In genomic region chr3:68935498-68935897, GRCm38 (mm10) we compare ENCODE assay signal across 10 mouse cellular contexts.
DNase-seq lines count a peak whose midpoint lies in the region; ATAC-seq and TF ChIP-seq lines count a peak whose summit lies in the region.
"Had no signal": no experiment of that assay in that cellular context is flagged by ENCODE, and none has a peak within 500 bp of the region (broad histone marks: within the 10 kb centered on the region; RNA-seq: fewer than 3 reads in every experiment).

No protein-coding gene starts in this region.

- no peaks in the 10 kb centered on the region for H3K27me3 ChIP-seq in intestine, postnatal 0 days (replicated peaks; ENCODE audit: control insufficient read depth, insufficient read depth, low read length)
- H3K27me3 ChIP-seq in intestine, embryonic 15.5 days (replicated peaks) = no peaks in the 10 kb centered on the region
- H3K27me3 ChIP-seq in heart, embryonic 11.5 days (ENCODE audit: control insufficient read depth, insufficient read depth, low read length) = no peaks in the 10 kb centered on the region
- H3K27me3 ChIP-seq: heart, embryonic 15.5 days; liver, embryonic 13.5 days had no signal

- no peak overlapping the region for H3K9ac ChIP-seq in intestine, postnatal 0 days (ENCODE audit: low read depth, low read length)
- H3K9ac ChIP-seq in intestine, embryonic 15.5 days = no peak overlapping the region
- H3K9ac ChIP-seq in heart, embryonic 11.5 days (ENCODE audit: low read depth, low read length) = no peak overlapping the region
- H3K9ac ChIP-seq: heart, embryonic 15.5 days; liver, embryonic 13.5 days had no signal

- H3K27ac ChIP-seq in intestine, postnatal 0 days (ENCODE audit: low read depth, low read length) = no peak overlapping the region
- H3K27ac ChIP-seq in intestine, embryonic 15.5 days = no peak overlapping the region
- no peak overlapping the region for H3K27ac ChIP-seq in heart, embryonic 11.5 days (ENCODE audit: low read depth, low read length)
- H3K27ac ChIP-seq: heart, embryonic 15.5 days; liver, embryonic 13.5 days had no signal

- H3K4me3 ChIP-seq in intestine, postnatal 0 days (ENCODE audit: low read depth, low read length) = no peak overlapping the region
- H3K4me3 ChIP-seq in intestine, embryonic 15.5 days (replicated peaks) = no peak overlapping the region
- H3K4me3 ChIP-seq in heart, embryonic 11.5 days (ENCODE audit: low read depth, low read length) = no peak overlapping the region
- H3K4me3 ChIP-seq: heart, embryonic 15.5 days; liver, embryonic 13.5 days had no signal

- 100% methylated on average over 1 of the region's 1 CpGs for WGBS in intestine, postnatal 0 days
- 95% methylated on average over 1 of the region's 1 CpGs for WGBS in intestine, embryonic 15.5 days
- WGBS in heart, embryonic 11.5 days (ENCODE audit: insufficient replicate concordance) = 97% methylated on average over 1 of the region's 1 CpGs

- no peaks in the 10 kb centered on the region for H3K9me3 ChIP-seq in intestine, postnatal 0 days (ENCODE audit: control insufficient read depth)
- no peaks in the 10 kb centered on the region for H3K9me3 ChIP-seq in intestine, embryonic 15.5 days
- no peaks in the 10 kb centered on the region for H3K9me3 ChIP-seq in heart, embryonic 11.5 days (replicated peaks; ENCODE audit: control insufficient read depth, low read length)
- H3K9me3 ChIP-seq: heart, embryonic 15.5 days; liver, embryonic 13.5 days had no signal

- peak; percentile 62 for TF ChIP-seq CTCF in intestine, postnatal 0 days (IDR thresholded peaks at IDR 0.05; ENCODE audit: low read depth)

- H3K4me2 ChIP-seq in intestine, postnatal 0 days (replicated peaks; ENCODE audit: low read depth) = no peak overlapping the region
- H3K4me2 ChIP-seq in intestine, embryonic 15.5 days (replicated peaks) = no peak overlapping the region
- H3K4me2 ChIP-seq in heart, embryonic 11.5 days = no peak overlapping the region
- H3K4me2 ChIP-seq: heart, embryonic 15.5 days; liver, embryonic 13.5 days had no signal

- ATAC-seq in intestine, postnatal 0 days = no peak
- ATAC-seq in intestine, embryonic 15.5 days = no peak
- ATAC-seq in megakaryocyte progenitor cell, adult 5-6 weeks (replicated peaks; ENCODE audit: poor library complexity) = peak; percentile 77
- no peak for ATAC-seq in heart, embryonic 11.5 days (replicated peaks; ENCODE audit: insufficient number of reproducible peaks, low FRiP score, low TSS enrichment)

- no peaks in the 10 kb centered on the region for H3K4me1 ChIP-seq in intestine, postnatal 0 days (replicated peaks; ENCODE audit: control insufficient read depth, insufficient read depth, low read length)
- H3K4me1 ChIP-seq in intestine, embryonic 15.5 days (replicated peaks) = no peaks in the 10 kb centered on the region
- no peaks in the 10 kb centered on the region for H3K4me1 ChIP-seq in heart, embryonic 11.5 days (ENCODE audit: control insufficient read depth, insufficient read depth, low read length)
- H3K4me1 ChIP-seq: heart, embryonic 15.5 days; liver, embryonic 13.5 days had no signal

- DNase-seq in A20 (ENCODE audit: low read depth, low spot score) (peak; percentile 66), MN1 (ENCODE audit: low spot score) (peak; percentile 48)
- DNase-seq in heart, adult 9 months (ENCODE audit: low spot score in 2 of 2) = no peak
- DNase-seq in cerebellum, adult 8-10 months = no peak
- DNase-seq: liver, embryonic 13.5 days had no signal

- H3K36me3 ChIP-seq in intestine, postnatal 0 days (ENCODE audit: control insufficient read depth, insufficient read depth) = no peaks in the 10 kb centered on the region
- 0 out of 2 replicates have a peak, but pooled peaks cover 3% of the 10 kb centered on the region for H3K36me3 ChIP-seq in intestine, embryonic 15.5 days
- peaks cover 2% of the 10 kb centered on the region; the same call in 1 of the 2 replicates for H3K36me3 ChIP-seq in heart, embryonic 11.5 days (ENCODE audit: control insufficient read depth, insufficient read depth, low read length)

Comparison
In these comparisons a context has a peak if more than half of its experiments do, and no peak if none do; other contexts are left out.
1. DNase-seq: peak in A20 (single experiment) and MN1 (single experiment); none in heart, adult 9 months (0 of 2) and cerebellum, adult 8-10 months (single experiment).